Mouse (Mus musculus) CH12F3 (cell line): ENCODE results near the gene Ddx43.
"Not testable (repeated sequence)": the region's sequence is repeated elsewhere in the genome, so short reads cannot be mapped to it uniquely, and the experiment has no call there.

Experiments used
- in situ Hi-C: fragments of 300-500 bp; cut with MboI; formaldehyde crosslinking; loops from 2 replicates; pipeline ENCODE4 v1.14.3; 2020; ENCODE audit warnings: low sequenced_read_pairs

The Ddx43 gene

GRCm38 (mm10) chr9:78395630-78396351 lies at the start of gene Ddx43:
Gene Ddx43 (plus strand): TSS chr9:78395777.
- in situ Hi-C loops: no loop called here

- in situ Hi-C loops: no loop called here
Measured at GRCm38 (mm10) chr9:78347004-78347403, 48.6 kb upstream of the Ddx43 start.

GRCm38 (mm10) chr9:78348206-78349004 lies 47.2 kb upstream of the Ddx43 start:
- in situ Hi-C loops: not testable (repeated sequence)

GRCm38 (mm10) chr9:78349141-78349540 lies 46.4 kb upstream of the Ddx43 start:
- in situ Hi-C loops: not testable (repeated sequence)

GRCm38 (mm10) chr9:78350007-78350406 lies 45.6 kb upstream of the Ddx43 start:
- in situ Hi-C loops: not testable (repeated sequence)

- in situ Hi-C loops: no loop called here
Measured at GRCm38 (mm10) chr9:78351504-78352220, 43.9 kb upstream of the Ddx43 start.

- in situ Hi-C loops: no loop called here
Measured at GRCm38 (mm10) chr9:78354665-78355578, 40.7 kb upstream of the Ddx43 start.

- in situ Hi-C loops: no loop called here
Measured at GRCm38 (mm10) chr9:78355611-78356010, 40.0 kb upstream of the Ddx43 start, which contains the start of gene Gsta2. Gene Gsta2 (minus strand): TSS chr9:78355788.

- in situ Hi-C loops: no loop called here
Measured at GRCm38 (mm10) chr9:78358053-78358452, 37.5 kb upstream of the Ddx43 start.

- in situ Hi-C loops: no loop called here
Measured at GRCm38 (mm10) chr9:78359750-78360483, 35.7 kb upstream of the Ddx43 start.

GRCm38 (mm10) chr9:78360484-78360872 lies 35.1 kb upstream of the Ddx43 start:
- in situ Hi-C loops: no loop called here

- in situ Hi-C loops: no loop called here
Measured at GRCm38 (mm10) chr9:78363374-78363773, 32.2 kb upstream of the Ddx43 start.

GRCm38 (mm10) chr9:78364701-78365100 lies 30.9 kb upstream of the Ddx43 start:
- in situ Hi-C loops: no loop called here

- in situ Hi-C loops: no loop called here
Measured at GRCm38 (mm10) chr9:78365850-78366544, 29.6 kb upstream of the Ddx43 start.

- in situ Hi-C loops: not testable (repeated sequence)
Measured at GRCm38 (mm10) chr9:78367959-78368358, 27.6 kb upstream of the Ddx43 start, which contains the start of gene Dppa5a. Gene Dppa5a (minus strand): TSS chr9:78368177.

- in situ Hi-C loops: no loop called here
Measured at GRCm38 (mm10) chr9:78368671-78369293, 26.8 kb upstream of the Ddx43 start.

GRCm38 (mm10) chr9:78369349-78369748 lies 26.2 kb upstream of the Ddx43 start:
- in situ Hi-C loops: no loop called here

- in situ Hi-C loops: no loop called here
Measured at GRCm38 (mm10) chr9:78369786-78370185, 25.8 kb upstream of the Ddx43 start.

- in situ Hi-C loops: no loop called here
Measured at GRCm38 (mm10) chr9:78371441-78371840, 24.1 kb upstream of the Ddx43 start.
